Mouse (Mus musculus): Measurements from ENCODE around the gene Ube2cbp. TPM values are rescaled to one million over a fixed set of nuclear protein-coding genes. Genes with fewer than 3 reads are reported as not detected.
A peak's percentile ranks its signal among the peaks of the same experiment; 100 is the strongest.

Gene Ube2cbp
- total RNA-seq, 2 experiments from 2014 or later = 3.4 to 4.5 TPM

DNA sequence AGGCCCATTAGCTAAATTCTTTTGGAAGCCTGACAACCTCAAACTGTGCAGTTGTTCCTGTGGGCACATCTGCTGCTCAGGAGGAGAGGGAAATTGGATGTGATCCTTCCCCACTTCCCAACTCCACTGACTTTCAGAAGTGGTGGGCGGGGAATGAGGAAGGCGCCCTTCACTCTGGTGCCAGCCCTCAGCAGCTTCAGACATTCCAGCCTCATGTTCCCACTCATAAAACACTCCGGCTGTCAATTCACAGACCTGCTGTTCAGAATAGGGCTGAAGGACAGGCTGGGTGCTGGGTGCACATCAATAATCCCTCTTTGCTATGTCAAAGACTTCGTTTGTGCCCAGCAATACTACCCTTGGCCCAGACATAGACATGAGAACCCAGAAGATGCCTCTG lies 136.5 kb downstream of the Ube2cbp start:
- ATAC-seq (replicated peaks; ENCODE audit: poor library complexity, severe bottlenecking) = no peak

DNA sequence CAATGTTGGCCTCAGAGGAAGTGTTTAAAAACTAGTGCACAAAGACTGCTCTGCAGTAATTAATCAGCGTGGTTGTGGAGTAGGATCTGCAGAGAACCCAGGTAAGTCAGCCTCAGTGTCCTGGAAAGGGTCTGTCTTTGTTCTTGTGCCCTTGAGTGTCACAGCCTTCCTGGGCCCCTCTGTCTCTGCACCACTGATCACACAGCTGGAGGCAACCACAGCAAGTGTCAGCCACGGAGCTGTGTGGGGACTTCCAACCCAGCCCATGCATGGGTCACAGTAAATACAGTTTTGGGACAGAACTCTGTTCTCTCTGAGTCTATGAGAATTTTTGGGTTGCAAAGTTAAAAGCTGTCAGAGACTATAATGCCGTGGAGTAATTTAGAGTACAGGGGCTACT lies 137.4 kb downstream of the Ube2cbp start:
- no peak for ATAC-seq (replicated peaks; ENCODE audit: poor library complexity, severe bottlenecking)

DNA sequence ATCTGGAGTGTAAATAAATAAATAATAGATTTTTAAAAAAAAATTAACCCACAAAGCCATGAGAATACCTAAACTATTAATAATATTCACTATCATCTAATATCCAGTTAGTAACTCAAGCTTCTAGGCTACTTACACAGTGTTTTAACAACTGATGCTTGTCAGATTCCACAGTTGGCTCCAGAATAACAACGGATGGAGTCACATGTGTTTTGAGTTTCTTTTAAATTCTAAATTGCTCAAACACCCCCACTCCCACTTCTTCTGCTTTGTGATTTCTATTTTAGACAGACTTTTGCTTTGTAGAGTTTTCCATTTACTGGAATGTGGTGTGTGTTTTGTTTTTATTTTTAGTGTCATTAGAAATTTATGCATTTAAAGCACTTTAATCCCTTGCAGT lies 140.0 kb downstream of the Ube2cbp start:
- ATAC-seq (replicated peaks; ENCODE audit: poor library complexity, severe bottlenecking) = no peak

DNA sequence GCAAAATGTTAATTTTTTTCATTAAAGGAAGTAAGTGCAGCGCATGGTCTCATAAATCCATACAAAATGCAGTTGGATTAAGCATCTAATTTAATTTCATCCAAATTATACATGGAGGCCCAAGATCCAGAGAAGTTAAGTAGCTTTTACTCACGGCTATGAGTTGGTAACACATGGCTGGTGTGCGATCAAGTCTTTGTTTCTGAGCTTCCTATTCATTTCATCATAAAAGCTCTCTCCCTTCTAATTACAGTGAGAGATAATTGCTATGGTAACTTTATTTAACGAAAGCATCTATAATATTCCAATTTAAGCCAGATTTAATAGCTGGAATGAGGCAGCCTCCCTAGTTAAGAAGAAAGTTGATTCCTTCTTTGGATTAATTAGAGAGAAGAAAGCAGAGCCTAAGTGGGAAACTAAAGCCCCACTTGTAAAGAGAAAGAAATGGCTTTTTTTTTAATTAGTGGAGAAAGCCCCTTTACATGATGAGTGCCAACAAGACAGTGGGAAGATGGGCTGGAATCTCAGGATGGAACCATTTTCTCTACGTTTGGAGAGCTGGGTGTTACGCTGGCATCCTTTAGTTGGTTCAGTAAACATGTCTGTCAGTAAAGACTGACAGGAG lies 145.1 kb downstream of the Ube2cbp start:
- no peak for ATAC-seq (replicated peaks; ENCODE audit: poor library complexity, severe bottlenecking)

DNA sequence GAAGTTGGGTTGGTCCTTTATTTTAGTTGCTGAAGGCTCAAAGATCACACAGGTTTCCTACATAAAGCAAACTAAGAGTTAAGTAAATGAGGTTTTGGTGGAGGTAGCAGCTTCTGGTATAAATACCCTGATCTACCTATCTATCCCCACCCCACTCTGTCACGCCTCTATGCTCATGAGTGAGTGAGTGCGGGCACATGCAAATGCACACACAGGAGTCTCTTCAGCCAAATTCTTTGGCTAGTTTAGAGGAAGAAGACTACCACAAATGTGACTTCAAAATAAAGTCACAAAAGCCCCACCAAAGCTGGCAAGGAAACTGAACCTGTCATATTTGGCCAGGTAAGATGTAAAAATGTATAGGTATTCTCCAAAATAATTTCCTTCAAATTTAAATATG lies 149.1 kb downstream of the Ube2cbp start:
- no peak for ATAC-seq (replicated peaks; ENCODE audit: poor library complexity, severe bottlenecking)

DNA sequence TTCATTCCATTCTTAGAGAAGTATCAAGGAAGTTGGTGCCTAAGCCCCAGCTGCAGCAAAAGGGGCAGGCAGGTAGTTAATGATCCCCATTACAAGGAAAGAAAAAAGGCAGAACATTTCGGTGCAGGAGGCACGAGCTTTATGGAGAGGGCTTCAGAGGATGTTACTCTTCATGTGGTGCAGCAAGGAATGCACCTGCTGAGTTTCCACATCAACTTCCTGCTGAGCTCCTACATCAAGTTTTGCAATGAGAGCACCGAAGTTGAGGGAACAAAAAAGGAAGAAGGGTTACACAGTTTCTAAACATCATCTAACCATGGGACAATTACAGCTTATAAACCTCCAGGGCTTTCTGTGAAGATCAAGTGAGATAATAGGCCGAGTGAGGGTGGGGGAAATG lies 156.1 kb downstream of the Ube2cbp start:
- ATAC-seq (replicated peaks; ENCODE audit: poor library complexity, severe bottlenecking) = peak; percentile 91

DNA sequence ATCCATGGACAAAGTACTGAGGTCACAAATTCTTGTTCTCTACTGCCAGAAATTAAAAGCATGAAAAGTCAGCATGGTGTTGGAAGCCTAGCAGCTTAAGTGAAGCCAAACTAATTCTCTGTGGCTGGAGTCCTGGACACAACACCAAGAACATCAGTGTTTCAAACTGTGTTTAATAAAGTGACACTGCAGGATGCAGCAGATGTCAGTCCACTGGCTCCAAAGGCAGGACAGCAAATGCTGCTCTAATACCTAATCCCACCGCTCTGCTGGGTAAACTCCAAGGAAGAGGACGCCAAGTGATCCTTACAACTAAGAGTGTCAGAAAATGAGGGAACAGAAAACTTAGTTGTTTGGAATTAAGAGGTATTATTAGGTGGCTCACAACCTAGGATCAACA lies 158.2 kb downstream of the Ube2cbp start:
- no peak for ATAC-seq (replicated peaks; ENCODE audit: poor library complexity, severe bottlenecking)

DNA sequence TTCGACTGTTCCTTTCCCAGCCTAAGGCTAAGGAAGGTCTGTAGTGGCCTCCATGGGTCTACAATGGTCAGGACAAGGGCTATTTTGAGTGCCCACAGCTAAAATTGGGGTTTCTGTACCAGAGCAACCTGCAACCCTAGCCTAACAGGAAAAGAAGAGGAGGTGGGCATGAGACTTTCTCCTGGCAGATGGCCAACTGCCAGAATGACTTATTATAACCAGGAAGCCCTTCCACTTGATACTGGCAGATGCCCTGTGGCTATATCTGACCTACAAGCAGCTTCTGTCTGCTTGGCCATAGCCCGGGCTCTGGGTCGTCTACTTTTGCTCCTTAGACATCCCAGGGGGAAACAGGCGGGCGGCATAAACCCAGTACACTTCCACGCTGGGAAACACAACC lies 163.3 kb downstream of the Ube2cbp start:
- no peak for ATAC-seq (replicated peaks; ENCODE audit: poor library complexity, severe bottlenecking)

DNA sequence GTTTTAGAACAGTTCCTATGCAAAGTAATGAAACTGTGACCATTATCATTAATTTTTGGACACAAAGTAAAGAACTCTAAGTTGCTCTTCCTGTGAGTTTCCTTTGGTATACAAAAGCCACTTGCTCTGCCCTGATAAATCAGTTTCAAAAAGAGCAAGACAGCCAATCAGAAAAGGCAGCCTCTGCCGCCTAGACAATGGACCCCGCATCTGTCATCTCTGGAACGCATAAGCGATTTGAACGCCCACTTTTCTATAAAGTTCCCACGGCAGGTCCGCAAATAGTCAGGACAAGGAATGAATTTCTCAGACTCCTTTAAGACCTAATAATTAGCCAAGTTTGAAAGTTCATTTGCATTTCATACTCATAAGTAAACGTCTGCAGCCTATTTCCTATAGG lies 166.2 kb downstream of the Ube2cbp start:
- no peak for ATAC-seq (replicated peaks; ENCODE audit: poor library complexity, severe bottlenecking)

DNA sequence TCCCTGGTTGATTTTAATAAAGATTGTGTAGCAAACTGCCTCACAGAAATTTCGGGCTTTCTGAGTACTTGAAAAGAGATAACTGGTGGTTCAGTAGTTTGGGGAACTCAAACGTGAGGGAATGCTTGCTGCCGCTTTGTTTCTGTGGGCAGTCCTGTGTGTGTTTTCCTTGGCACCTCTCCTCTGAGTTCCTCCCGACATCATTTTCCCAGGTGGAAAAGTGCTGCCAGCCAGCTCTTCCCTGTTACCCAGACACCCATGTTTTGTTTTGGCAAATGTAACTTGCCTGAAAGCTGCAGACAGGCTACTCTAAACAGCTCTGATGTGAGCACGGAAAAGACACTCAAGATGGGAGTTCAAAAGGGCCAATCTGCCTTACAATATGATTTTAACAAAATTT lies 166.6 kb downstream of the Ube2cbp start:
- no peak for ATAC-seq (replicated peaks; ENCODE audit: poor library complexity, severe bottlenecking)

DNA sequence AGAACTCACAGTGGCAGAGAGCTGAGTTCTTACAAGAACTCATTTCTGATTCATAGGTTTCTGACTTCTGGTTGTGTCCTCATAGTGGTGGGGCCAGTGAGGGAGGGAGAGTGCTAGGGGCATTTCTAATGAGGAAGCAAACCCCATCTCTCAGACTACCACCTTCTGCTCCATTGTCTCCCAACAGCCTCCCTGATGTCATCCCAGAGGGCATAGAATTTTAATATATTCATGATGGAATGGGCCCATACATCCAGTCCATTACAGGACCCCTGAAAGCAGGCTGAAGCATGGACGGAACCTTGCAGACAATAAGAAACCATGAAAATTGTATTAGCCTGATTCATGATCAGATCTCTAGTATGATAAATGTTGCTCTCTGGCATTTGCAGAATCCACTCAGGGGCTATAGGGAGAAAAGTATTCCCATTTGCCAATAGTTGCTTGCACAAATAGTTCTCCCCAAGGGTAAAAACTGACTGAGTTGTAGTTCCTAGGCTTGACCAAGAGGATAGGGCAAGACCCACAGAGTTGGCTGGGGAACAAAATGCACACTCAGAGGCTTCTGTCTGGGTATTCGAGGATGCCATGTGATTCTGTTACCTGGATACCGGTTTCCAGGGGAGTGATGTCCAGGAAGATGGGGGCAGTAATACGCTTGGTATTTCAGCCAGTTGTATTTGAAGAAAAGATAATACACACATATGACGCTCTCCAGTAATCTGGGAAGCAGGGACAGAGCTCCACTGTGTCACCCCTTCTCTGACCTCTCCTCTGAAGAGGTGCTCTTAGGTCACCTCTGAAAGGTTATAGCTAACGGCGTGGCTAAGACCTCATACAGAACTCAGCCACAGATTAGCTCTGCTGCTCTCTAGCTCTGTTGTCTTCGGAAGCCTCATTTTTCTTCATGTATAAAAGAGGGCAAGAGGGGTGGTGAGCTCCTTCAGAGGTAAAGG lies 167.8 kb downstream of the Ube2cbp start:
- no peak for ATAC-seq (replicated peaks; ENCODE audit: poor library complexity, severe bottlenecking)

DNA sequence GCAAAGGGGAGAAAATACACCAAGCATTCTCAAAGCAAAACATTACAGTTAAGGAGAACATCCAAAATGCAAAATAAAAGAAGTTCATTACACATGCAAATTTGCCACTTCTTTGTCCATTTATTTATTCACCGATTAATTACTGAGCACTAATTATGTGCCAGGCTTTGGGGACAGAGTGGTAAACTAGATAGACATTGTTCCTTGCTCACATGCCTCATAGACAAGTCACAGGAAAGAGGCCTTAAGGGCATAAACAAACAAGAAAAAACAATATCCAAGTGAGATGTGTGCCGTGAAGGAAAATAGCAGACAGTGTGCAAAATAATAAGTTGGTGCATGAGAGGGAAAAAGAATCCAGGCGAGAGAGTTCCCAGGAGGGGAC lies 177.2 kb downstream of the Ube2cbp start:
- no peak for ATAC-seq (replicated peaks; ENCODE audit: poor library complexity, severe bottlenecking)

DNA sequence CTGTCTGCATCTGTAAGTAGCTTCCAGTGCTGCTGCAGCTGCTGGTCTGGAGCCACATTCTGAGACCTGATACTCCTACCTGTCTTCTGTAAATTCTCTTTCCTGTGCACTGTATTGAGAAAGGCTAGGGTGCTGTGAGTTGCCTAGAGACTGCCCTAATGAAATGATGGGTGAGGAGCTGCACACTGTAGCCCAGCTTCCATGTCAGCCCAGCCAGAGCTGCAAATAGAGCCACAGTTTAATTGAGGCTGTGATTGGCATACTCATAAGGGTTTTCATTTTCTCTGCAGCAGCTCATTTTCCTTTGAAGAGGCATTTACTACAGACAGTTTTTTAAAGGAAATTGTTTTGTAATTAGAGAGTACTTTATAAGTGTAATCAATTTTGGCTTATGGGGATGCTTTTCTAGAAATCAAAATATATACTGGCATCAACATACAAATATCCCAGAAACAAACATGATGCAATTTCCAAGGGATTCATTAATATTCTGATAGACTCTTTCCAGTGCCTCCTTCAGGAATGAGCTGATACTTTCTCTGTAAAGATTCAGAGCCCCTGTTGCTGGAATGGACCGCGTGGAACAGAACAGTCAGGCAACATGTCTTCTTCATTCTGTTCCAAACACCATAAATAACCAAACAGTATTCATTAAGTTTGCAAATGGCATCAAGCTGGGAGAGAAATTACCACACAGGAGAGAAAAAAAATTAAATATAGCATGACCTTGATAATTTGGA lies 177.8 kb downstream of the Ube2cbp start:
- no peak for ATAC-seq (replicated peaks; ENCODE audit: poor library complexity, severe bottlenecking)

DNA sequence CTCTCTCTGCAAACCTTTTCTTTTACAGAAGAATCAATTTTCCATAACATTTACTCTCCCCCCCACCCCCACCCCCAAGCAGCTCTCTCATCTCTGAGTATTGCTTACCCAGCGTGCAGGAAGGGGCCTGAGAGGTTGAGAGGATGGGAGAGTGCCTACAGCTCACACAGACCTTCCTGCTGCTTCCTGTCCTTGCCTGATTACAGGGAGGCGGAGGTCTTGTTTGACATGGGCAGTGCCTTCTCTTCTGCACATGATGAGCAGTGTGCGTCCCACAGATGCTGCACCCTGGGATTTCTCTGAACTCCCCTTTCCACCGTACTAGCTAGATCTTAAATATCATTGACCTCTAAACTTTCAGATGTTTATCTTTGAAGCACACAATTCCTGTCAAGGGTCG lies 182.2 kb downstream of the Ube2cbp start:
- ATAC-seq (replicated peaks; ENCODE audit: poor library complexity, severe bottlenecking) = no peak

DNA sequence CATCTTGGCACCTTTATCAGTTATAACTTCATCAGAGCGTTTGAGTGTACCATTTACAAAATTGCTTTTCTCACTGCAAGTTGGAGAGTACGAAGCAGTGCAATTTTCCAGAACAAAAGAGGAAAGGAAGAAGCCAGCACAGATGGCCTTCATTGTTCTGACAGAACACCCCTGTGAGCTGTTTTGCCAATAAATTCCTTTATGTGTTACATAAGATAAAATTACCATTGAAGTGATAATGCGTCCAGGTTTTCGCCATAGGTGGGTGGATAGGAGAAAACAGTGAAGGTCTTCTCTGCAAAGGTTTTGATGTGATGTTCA lies 183.6 kb downstream of the Ube2cbp start:
- ATAC-seq (replicated peaks; ENCODE audit: poor library complexity, severe bottlenecking) = no peak

DNA sequence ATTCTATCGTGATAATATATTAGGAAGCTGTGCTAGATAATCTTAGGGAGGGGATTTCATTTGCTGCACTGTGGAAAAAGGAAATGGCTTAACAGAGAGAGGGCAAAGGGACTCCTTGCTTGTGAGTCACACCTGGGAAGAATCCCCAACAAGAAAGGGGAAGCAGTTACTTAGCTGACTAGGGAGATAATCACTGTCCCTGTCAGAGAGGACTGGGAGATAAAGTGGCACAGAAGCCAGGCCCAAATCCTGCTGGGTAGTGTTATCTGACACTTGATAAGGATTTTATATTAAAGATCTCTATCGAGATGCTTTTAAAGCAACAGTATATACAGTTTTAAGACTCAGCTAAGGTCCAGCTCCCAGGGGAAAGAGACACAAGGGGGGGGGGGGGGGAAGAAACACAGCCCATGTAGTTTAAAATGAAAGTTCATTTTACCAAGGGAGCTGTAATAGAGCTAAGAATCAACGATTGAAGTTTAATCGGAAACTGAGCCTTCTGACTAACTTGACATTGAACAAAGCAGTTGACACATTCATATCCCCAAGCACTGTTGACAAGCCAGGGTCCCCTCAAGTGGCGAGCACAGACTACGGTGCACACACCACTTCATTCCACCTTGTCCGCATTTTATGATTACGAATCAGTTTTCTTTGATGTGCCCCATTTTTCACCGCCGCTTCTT lies 184.1 kb downstream of the Ube2cbp start:
- no peak for ATAC-seq (replicated peaks; ENCODE audit: poor library complexity, severe bottlenecking)

DNA sequence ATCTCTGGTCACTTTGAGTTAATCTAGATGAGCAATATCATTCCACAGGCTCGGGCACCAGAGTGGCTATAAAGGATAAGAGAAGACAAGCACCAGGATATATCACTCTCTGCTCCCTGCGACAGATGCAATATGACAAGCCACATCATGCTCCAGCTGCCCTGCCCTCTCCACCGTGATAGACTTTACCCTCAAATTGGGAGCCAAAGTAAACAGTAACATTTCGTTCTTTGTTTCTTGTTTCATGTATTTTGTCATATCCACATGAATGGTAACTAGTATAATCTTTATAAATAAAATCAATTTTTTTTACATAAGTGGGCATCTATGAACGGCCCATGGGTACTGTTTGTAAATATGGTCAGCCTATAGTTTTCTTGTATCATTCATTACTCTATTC lies 195.2 kb downstream of the Ube2cbp start:
- no peak for ATAC-seq (replicated peaks; ENCODE audit: poor library complexity, severe bottlenecking)

DNA sequence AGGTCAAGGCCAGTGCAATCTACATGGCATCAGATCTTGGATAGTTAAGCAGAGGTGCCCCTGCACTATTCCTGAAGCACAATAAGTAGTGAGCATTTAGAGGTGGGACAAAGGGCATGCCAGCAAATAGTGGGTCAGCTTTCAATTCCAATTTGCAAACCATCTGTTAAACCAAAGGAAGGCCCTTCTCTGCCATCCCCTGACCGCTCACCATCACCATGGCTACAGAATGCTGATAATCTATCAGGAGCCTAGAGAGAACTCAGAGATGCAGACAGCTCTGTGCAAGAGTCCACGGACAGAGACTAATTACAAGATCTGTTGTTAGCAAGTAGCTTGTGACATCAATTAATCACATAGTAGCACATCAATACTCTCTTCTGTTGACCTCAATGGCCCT lies 198.1 kb downstream of the Ube2cbp start:
- no peak for ATAC-seq (replicated peaks; ENCODE audit: poor library complexity, severe bottlenecking)

Data from granulocyte monocyte progenitor cell, adult 5-6 weeks (primary cell).